Mouse (Mus musculus) adrenal gland, postnatal 25 days (tissue): ENCODE data around the gene Nos1ap. TPM values are rescaled to one million over a fixed set of nuclear protein-coding genes. Genes with fewer than 3 reads are reported as not detected.

Experiments
- DNase-seq: peaks from one replicate; pipeline ENCODE4 v3.0.0; 2021; ENCODE audit warnings: mixed read lengths
- long read RNA-seq: library from polyadenylated mRNA; stranded (forward); transcript quantifications from one replicate; pipeline ENCODE4 v2.0.0, GENCODE M21; 2021
- total RNA-seq: library from RNA; stranded (reverse); gene quantifications from 2 replicates; pipeline ENCODE4 v1.2.3, GENCODE M21; 2021

Nos1ap gene
- total RNA-seq, result 20.1 and 31.1 TPM in 2 replicates
- long read RNA-seq, partial matches to known transcripts, result 2 of 14 reads
- long read RNA-seq, other reads (novel, unspliced or antisense), result 11 of 14 reads

GRCm38 (mm10) chr1:170589219-170590040 lies at the start of gene Nos1ap:
Gene Nos1ap, minus strand, starts transcription at chr1:170589861.
- peak; percentile 91 for DNase-seq

- DNase-seq, result no peak
Measured at GRCm38 (mm10) chr1:170638941-170639340, 49.3 kb upstream of the Nos1ap start.

GRCm38 (mm10) chr1:170632856-170633255 lies 43.2 kb upstream of the Nos1ap start:
- DNase-seq, result no peak

- peak; percentile 78 for DNase-seq
Measured at GRCm38 (mm10) chr1:170632385-170632784, 42.7 kb upstream of the Nos1ap start.

GRCm38 (mm10) chr1:170631571-170631970 lies 41.9 kb upstream of the Nos1ap start:
- DNase-seq, result no peak

GRCm38 (mm10) chr1:170630489-170630888 lies 40.8 kb upstream of the Nos1ap start:
- no peak for DNase-seq

GRCm38 (mm10) chr1:170623432-170623831 lies 33.8 kb upstream of the Nos1ap start:
- no peak for DNase-seq

GRCm38 (mm10) chr1:170622934-170623333 lies 33.3 kb upstream of the Nos1ap start:
- no peak for DNase-seq

GRCm38 (mm10) chr1:170619686-170620374 lies 30.2 kb upstream of the Nos1ap start:
- no peak for DNase-seq

- peak; percentile 59 for DNase-seq
Measured at GRCm38 (mm10) chr1:170612968-170613872, 23.6 kb upstream of the Nos1ap start.

- DNase-seq, result no peak
Measured at GRCm38 (mm10) chr1:170611631-170612030, 22.0 kb upstream of the Nos1ap start.

- DNase-seq, result no peak
Measured at GRCm38 (mm10) chr1:170610695-170611094, 21.0 kb upstream of the Nos1ap start.

GRCm38 (mm10) chr1:170610289-170610688 lies 20.6 kb upstream of the Nos1ap start:
- DNase-seq, result no peak

GRCm38 (mm10) chr1:170609872-170610271 lies 20.2 kb upstream of the Nos1ap start:
- DNase-seq, result no peak

GRCm38 (mm10) chr1:170608461-170609071 lies 18.9 kb upstream of the Nos1ap start:
- no peak for DNase-seq

- no peak for DNase-seq
Measured at GRCm38 (mm10) chr1:170607231-170607917, 17.7 kb upstream of the Nos1ap start.

GRCm38 (mm10) chr1:170605228-170606001 lies 15.8 kb upstream of the Nos1ap start:
- no peak for DNase-seq

GRCm38 (mm10) chr1:170594575-170594974 lies 4.9 kb upstream of the Nos1ap start:
- no peak for DNase-seq

- no peak for DNase-seq
Measured at GRCm38 (mm10) chr1:170590531-170590930, 870 bp upstream of the Nos1ap start.

GRCm38 (mm10) chr1:170590041-170590360 lies 340 bp upstream of the Nos1ap start:
- DNase-seq, result no peak

- peak; percentile 23 for DNase-seq
Measured at GRCm38 (mm10) chr1:170588879-170589218, 812 bp downstream of the Nos1ap start.
